Mouse (Mus musculus): ENCODE results near the gene Vmn1r18.
"Not testable (repeated sequence)": the region's sequence is repeated elsewhere in the genome, so short reads cannot be mapped to it uniquely, and the experiment has no call there.

Gene Vmn1r18

DNA sequence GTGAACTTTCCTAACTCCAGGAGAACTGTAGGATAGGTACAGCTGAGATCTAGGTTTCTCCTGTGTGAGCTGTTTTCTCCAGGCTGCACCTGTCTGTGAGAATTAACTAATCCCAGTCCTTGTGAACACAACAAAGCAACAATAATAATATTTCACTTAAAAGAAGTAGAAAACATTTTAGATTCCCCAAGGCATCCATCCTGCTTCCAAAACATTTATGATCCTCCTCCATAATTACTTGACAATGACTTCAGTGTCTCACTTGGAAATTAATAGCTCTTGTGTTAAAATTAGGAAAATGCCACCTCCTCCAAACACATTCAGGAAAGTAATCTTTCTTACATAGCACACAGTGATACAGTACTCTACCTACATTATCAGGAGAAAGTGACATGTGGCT is at the start of gene Vmn1r18:
Vmn1r18 (minus strand) TSS at position 101 of the 400 bp plus-strand sequence.
- DNase-seq (ENCODE audit: low read depth), result no peak

GRCm38 (mm10) chr6:57431196-57431595 is 35.6 kb upstream of the Vmn1r18 start:
- DNase-seq (ENCODE audit: low read depth), result peak; percentile 17

GRCm38 (mm10) chr6:57428630-57429029 is 33.0 kb upstream of the Vmn1r18 start, which contains the start of gene Vmn1r20:
Gene Vmn1r20, plus strand, starts transcription at chr6:57428930.
- DNase-seq (ENCODE audit: low read depth), result no peak

DNA sequence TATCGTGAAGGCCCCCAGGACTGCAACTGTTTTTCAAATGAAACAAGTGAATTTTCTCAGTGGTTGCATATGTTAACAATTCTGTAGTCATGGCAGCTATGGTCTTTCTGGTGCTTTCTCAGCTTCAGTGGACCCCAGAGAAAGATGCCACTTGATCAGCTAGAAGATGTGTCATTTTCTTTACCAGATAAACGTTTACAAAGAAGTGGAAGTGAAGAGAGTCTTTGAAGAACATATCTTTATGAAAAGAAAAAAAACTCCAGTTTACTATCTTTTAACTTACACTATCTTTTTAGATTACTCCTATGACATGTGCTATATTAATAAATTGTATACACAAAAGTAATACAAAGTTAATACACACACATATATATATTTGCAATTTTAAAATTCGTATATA is 7.9 kb upstream of the Vmn1r18 start, which contains the start of gene Vmn1r19:
Vmn1r19 (plus strand) TSS at position 301 of the 400 bp plus-strand sequence.
- DNase-seq (ENCODE audit: low read depth), result not testable (repeated sequence)

GRCm38 (mm10) chr6:57367496-57367895 is 28.1 kb downstream of the Vmn1r18 start:
- no peak for DNase-seq (ENCODE audit: low read depth)

DNA sequence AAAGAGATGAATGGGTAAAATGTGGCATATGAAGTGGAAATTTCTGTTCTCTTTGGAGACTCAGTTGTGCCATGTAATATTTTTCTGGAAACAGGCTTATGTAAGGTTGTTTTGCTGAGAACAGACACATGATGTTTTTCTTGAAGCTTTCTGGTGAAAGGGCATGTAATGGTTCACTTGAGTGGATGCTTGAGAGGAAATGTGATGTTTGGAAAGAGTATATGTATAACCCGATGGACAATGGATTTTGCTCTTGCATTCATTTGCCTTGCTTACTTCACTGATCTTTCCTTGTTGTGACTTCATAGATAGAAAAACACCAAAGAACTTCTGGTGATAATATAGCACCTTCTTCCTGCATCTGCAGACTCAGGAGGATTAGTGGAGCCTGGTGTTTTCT is 29.7 kb downstream of the Vmn1r18 start:
- DNase-seq (ENCODE audit: low read depth), result not testable (repeated sequence)

DNA sequence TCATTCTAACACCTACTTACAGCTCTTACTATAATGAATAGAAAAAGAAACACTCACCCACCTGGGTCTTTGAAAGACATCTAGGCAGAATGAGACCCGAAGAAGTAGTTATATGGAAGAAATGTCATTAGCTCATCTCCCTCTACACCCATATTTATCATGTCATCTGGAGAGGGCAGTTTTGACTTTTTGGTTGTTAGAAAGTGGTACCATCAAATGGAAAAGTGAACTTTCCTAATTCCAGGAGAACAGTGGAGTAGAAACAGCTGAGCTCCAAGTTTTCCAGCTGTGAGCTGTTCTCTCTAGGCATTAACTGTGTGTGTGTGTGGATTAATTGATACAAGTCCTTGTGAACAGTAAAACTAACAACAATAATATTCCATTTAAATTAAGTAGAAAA is 32.0 kb downstream of the Vmn1r18 start, which contains the start of gene Vmn1r17:
Vmn1r17 (minus strand) TSS at position 101 of the 400 bp plus-strand sequence.
- no peak for DNase-seq (ENCODE audit: low read depth)

- no peak for DNase-seq (ENCODE audit: low read depth)
These were observed 38.7 kb downstream of the Vmn1r18 start for GRCm38 (mm10) chr6:57356864-57357263.

GRCm38 (mm10) chr6:57329394-57329793 is 66.2 kb downstream of the Vmn1r18 start, which contains the start of gene Vmn1r16:
Gene Vmn1r16, minus strand, starts transcription at chr6:57329494.
- DNase-seq (ENCODE audit: low read depth), result no peak

Data from naive thymus-derived CD4-positive, alpha-beta T cell, adult 2 months (primary cell).